Mouse (Mus musculus) neutrophil, adult 5-6 weeks (primary cell): ENCODE data around the gene Alkbh1. TPM values are rescaled to one million over a fixed set of nuclear protein-coding genes. Genes with fewer than 3 reads are reported as not detected.
"Not testable (repeated sequence)": the region's sequence is repeated elsewhere in the genome, so short reads cannot be mapped to it uniquely, and the experiment has no call there.

Experiments
- ATAC-seq: fragments of 151-379, 151-347 bp; 2 replicates; pipeline ENCODE4 v1.8.0; 2017; ENCODE audit warnings: mild to moderate bottlenecking, moderate TSS enrichment; ENCODE audit not compliant: insufficient number of reproducible peaks, poor library complexity, low FRiP score, severe bottlenecking; ENCODE audit errors: extremely low read depth
- total RNA-seq: library from RNA; stranded (forward); fragments of 200-1000 nt; gene quantifications from 2 replicates; pipeline ENCODE4 v1.2.3, GENCODE M21; 2017

Alkbh1 gene
- 44.8 and 75.5 TPM in 2 replicates for total RNA-seq

DNA sequence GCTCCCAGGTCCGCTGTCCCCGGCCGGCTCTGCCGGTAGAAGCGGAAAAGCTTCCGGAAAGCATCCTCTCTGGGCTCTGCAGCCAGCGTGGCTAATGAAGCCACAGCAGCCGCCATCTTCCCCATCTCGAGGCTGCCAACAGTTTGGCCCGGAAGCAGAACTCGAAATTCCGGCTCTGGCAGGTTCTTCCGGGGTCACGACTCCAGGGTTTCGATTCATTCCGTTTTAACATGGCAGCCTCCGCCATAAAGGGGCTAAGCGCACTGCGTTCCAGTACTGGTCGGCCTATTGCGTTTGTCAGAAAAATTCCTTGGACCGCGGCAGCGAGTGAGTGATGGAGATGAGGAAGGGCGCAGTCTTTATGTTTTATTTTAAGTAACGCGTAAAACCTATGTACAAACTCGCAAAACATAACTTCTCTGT, at the start of gene Alkbh1, which contains the start of gene Slirp:
Gene Alkbh1 (minus strand): TSS at position 318 of the 423 bp plus-strand sequence.
Gene Slirp (plus strand): TSS at position 197 of the 423 bp plus-strand sequence.
- ATAC-seq: peak; percentile 97

DNA sequence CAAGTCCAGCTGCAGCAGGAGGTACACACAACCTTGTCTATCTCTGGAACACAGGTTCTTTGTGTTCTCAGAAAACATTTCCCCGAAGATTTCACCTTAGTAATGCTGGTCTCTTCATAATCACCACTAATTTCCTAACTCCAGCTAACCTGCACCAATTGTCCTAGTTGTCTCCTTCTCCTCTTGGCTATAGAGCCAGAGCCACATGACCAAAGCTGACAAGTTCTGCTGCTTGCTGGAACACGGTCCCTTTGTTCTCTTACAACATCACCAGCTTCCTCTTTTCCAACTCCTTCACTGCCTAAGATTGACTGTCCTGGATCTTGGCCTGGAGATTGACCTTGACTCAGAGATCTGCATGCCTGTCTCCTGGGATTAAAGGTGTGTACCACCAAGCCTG, 44.9 kb upstream of the Alkbh1 start:
- not testable (repeated sequence) for ATAC-seq

DNA sequence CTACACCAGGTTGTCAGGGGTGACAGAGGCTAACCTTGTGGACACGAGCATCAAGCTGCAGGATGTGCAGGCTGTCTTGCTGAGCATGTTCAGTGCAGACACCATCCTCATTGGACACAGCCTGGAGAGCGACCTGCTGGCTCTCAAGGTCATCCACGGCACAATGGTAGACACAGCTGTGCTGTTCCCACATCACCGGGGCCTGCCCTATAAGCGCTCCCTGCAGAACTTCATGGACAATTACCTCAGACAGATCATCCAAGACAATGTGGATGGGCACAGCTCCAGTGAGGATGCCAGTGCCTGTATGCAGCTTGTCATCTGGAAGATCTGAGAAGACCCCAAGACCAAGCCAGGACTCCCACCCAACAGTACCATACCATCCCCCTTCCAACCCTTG, 38.7 kb upstream of the Alkbh1 start:
- not testable (repeated sequence) for ATAC-seq

DNA sequence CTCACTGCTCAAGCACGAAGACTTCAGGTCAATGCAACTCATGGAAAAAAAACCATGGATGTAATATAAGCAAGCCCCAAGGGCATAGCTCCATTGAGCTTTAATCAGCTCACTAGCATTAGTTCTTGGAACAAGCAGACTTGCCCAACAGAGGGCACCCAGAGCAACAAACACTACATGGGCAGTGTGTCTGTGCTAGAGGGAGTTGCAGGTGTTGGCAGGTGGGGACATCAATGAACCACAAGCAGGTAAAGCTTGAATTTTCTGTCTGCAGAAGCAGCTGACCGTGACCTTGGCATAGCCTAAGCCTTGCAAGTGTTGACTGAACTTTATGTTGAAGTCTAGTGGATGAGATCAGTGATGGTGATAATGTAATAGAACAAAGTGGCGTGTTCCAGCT, 30.9 kb upstream of the Alkbh1 start:
- no peak for ATAC-seq

DNA sequence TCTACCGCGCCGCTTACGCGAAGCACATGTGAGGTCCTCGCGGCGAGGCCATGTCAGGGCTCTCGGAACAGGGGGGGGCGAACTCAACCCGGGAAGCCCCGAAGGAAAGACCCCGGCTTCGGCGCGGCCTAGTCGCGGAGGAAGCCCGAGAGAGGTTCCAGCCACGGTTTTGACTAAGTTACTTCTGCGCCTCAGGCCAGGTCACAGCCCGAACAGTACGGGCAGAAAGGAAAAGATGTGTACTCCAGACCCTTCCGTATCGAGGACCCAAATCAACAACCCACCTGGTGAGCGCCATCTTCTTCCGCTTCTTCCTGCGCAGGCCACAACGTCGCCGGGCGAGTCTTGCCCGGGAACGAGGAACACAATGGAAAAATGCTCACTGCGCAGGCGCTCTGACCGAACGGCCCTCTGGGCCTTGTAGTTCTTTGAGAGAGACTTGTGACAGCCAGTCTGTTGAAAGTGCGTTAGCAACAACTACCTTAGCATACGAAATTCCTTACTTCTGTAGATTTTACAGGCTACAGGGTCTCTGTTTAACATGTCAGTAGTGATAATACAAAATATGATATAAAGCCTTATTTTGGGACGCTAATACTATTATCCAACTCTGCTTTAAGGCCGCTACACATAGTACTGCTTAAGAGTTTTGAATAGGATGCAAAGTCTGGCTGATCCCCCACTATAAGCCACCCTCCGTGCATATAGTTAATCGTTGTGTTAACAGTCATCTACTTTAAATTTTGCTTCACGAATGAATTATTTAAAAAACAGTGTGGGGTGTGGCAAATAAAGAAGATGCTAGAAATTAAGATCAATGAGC, 28.4 kb upstream of the Alkbh1 start, which contains the start of gene Snw1:
Gene Snw1 (minus strand): TSS at position 311 of the 823 bp plus-strand sequence.
- peak; percentile 94 for ATAC-seq

DNA sequence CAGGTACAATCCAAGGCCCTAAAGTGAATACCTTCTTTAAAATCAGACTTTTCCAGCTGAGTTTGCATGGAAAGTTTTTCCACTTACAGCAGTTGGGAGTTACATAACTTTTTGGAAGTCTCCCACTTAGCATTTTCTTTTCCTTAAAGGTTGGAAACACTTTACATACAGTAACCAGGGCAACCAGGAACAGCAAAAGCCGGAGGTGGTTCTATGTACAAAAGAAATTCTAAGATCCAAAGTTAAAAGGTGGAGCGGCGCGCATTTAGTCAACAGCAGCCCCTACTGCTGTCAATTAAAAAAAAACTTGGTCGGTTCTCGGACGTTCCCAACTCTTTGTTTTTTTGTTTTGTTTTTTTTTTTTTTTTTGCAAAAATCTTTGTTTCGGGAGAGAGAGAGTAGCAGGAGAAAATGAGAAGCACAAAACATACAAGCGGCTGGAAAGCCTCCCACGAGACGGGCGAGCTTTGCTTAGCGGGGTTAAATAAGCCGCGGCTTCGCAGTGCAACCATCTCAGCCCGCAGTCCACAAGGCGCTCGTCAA, 27.7 kb upstream of the Alkbh1 start:
- ATAC-seq: no peak

DNA sequence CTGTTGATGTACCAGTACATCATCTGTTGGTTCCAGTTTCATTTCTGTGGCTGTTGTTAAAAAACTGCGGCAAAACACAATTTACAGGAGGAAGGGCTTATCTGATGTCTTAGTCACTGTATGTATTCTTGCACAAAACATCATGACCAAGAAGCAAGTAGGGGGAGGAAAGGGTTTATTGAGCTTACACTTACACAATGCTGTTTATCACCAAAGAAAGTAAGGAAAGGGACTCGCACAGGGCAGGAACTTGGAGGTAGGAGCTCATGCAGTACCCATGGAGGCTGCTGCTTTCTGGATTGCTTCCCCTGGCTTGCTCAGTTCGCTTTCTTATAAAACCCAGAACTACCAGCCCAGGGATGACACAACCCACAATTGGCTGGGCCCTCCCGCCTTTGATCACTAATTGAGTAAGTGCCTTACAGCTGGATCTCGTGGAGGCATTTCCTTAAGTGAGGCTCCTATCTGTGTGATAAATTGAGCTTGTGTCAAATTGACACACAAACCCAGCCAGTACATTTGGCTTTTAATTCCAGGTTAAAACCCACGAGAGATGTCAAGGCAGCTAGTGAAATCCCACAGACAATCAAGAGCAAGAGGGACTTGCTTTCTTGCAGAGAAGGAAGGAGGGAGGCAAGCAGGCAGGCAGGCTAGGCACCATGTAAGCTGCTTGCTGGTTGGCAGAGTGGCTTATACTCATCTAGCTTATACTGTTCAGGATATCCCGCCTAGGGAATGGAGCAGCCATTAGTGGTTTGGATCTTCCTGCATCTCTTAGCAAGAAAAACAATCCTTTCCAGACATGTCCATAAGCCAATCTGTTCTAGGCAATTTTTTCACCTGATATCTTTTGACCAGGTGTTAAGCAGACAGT, 26.7 kb upstream of the Alkbh1 start:
- no peak for ATAC-seq

DNA sequence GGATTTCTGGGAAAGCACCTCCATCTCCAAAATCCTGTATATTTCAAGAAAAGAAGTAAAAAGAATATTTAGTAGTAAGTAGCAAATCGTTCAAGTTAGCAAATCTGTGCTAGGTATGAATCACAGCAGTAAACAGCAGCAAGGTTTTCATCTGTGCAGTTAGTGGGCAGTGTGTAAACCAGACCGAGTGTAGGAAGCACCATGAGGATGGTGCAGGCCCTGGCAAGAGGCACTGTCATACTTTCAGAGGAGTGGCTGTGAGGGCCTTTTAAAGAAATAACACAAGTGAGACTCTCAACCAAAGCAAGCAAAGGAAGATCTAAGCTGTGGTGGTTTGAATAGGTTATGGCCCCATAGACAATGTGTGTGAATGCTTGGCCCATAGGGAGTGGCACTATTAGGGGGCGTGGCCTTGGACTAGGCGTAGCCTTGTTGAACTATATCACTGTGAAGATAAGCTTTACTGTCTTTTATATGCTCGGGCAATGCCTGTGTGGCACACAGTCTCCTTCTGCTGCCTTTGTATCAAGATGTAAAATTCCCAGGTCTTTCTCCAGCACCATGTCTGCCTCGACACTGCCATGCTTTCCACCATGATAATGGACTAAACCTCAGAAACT, 21.0 kb upstream of the Alkbh1 start:
- no peak for ATAC-seq

DNA sequence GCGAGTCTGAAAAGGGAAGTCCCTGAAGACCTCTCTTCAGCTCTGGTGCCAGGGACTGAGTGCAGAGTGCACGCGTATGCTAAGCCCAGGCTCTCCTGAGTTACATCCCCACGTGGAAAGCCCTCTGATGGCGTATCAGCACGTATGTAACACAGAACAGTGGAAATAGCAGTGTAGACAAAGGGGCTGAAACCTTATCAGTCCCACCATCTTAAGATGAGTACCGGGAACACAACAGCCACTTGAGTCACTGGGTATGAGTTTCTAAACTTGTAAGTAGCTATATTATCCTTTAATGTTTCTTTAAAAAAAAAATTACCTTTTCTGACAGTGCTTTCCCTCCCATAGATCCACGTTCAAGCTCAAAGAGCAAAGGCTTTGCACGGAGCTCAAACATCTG, 5.6 kb upstream of the Alkbh1 start:
- no peak for ATAC-seq

DNA sequence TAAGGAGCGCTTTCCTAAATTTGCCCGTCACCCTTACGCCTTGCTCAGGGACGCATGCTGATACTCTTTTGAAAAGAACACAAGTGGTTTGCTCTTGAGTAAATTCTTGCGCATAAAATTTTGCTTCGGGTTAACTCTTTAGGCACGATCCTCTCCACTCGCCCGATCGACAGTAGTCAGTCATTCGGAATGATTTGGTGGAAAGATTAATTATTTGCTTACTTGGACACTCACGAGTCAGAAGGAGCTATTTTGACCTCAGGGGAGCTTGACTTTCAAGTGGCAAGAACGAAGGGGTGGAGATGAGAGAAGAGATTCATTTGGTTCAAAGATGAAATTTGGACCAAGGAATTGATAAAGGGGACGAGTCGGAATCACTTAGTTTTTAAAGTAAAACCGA, 394 bp upstream of the Alkbh1 start:
- no peak for ATAC-seq

DNA sequence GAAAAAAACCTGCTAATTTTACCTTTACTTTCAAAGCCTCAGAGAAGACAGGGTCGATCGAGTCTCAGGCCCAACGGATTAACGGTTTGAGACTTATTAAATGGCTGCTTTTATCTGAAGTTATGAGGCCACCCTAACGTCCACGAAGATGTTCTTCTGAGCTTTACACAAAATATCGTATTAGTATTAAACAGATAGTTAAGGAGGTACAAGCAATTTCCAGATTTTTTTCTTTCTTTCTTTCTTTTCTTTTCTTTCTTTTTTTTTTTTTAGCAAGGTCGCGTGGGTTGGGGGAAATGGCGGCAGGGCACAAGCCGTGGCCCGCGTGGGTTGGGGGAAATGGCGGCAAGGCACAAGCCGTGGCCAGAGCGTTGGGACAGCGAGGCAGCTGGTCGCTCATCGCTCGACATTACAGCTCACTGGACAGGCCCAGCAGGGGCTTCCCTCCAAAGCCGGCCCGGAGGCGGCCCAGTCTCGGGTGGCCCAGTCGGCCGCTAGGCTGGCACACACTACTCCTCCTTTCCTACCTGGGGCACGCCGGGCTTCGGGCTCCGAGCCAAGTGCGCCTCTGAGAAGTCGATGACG, 610 bp downstream of the Alkbh1 start:
- peak; percentile 20; the same call in 1 of the 2 replicates for ATAC-seq

DNA sequence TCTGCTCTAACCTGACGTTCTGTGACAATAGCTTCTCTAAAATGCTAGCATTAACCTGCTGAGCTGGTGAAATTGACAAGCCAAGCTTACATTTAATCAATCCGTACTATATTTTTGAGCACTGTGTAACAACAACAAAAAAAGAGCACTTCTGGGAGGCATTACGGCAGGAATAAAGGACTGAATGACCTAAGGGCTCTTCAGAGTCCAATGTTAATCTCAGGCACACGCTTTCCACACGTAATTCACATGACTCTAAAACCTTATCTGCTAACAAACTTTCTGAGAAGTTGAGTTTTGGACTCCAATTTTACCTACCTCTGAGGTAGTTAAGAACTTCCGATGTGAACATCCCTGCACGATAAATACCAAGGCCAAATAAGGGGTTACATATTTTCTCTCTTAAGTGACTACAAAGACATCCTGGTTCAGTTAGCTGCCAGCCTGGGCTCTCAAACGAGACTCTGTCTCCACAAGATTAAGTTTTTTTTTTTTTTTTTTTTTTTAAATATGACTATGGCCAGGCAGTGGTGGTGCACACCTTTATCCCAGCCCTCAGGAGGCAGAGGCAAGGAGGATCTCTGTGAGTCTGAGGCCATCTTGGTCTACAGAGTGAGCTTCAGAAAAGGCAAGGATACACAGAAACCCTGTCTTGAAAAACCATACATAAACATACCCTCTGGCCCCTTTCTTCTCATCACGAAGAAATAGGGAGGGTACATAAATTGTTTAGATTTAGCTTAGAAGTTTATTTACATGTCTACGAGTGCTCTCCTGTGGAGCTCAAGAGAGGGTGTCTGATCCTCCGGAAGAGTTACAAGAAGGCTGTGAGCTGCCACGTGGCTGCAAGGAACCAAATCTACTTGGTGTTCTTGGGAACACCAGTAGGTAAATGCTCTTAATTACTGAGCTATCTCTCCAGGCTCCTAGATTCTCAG, 1.4 kb downstream of the Alkbh1 start:
- no peak for ATAC-seq

DNA sequence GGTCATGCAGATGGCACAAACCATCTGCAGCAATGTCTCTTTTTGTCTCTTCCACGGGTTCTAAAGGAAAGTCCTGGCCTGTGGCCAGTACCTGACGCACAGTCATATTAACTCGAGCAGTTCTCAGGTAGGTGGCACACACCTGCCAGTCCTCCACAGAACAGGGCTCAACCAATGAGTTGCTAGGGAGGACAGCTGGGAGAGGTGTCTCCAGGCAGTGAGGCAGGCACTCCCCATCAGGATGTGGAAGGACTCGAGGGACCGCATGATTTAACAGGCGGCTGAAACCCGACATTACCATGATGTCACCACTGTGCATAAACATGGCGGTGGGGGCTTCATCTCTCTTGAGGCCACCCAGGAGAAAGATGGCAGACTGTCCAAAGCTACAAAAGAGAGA, 14.9 kb downstream of the Alkbh1 start:
- ATAC-seq: no peak

DNA sequence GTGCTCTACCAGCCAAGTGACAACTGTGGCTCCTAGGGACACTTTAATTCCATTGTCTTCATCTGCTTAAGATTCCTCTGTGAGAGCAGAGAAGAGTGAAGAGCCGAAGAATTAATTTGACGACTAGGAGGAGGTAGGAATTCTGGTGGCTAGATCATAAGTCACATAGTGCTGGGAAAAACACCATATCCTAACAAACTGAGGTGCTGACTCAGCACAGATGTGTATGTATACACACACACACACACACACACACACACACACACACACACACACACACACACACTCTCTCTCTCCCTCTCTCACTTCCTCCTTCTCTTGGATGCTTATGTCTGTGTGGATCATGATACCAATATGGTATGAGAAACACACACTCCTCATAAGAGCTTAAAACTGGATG, 15.5 kb downstream of the Alkbh1 start:
- ATAC-seq: no peak

DNA sequence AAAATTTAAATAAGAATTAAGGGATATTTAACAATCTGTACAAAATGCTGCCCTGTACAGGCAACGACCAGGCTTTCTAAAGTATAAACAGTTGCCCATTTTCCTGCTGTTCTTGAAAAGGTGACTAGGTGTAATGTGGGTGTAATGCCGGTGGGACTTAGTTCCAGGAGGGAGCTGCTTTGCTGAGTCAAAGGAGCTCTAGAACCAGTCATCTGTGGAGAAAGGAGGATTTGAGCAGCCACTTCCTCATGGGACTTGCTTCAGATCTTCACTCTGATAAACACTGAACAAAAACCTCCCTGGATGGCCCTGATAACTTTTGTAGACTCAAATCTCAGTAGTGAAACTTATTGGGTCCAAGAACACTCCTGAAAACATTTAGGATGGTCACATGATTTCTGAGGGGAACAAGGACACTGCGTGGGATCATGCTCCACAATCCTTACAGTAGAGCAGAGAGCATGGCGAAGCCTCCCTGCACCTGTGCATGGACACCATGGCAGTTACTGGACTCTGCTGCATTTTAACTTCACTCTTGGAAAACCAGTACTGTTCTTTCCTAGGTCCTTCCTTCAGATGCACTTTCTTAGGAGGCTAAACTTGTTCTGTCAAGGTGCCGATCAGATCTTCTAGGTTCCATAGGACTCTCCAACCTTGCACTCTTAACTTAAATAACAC, 17.3 kb downstream of the Alkbh1 start:
- no peak for ATAC-seq

DNA sequence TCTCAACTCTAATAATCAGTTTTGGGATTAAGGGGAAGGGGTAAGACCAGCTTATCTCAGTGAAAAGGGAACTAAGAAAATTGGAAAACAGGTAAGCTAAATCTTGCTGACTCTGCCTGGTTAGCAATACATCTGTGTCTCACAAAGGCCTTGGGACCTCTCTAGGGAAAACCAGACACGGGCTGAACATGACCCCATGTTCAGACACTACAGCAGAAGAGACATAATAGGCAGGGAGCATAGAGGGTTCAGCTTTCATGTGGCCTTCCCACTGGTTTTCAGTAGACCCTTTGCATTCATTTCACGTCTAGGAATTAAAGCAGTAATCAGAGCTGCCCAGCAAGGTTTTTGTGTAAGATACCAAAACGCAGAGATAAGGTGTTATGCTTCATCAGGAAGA, 19.3 kb downstream of the Alkbh1 start:
- ATAC-seq: no peak

DNA sequence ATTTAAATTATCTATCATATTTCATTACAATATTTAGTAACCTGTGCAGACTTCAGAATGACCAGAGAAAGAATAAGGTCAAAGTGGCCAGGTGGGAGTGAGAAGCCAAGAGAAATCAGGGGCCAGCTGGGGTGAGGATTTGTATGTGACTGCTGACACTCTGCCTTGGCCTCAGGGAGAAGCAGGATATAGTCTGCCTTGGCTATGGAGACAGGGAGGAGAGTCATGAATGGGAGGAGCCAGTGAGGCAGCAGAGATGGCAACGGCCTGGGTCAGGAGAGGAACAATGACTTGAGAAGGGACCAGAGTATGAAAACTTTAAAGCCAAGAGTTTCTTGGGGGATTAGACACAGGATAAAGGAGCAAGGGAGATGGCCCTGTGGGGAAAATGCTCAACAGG, 20.1 kb downstream of the Alkbh1 start:
- no peak for ATAC-seq
